Mouse (Mus musculus) hindbrain, embryonic 10.5 days (tissue): ENCODE measurements around the gene Twsg1. TPM values are rescaled to one million over a fixed set of nuclear protein-coding genes. Genes with fewer than 3 reads are reported as not detected.

ENCODE experiments used
- DNase-seq: peaks from one replicate; pipeline ENCODE4 v3.0.0-alpha.2; 2017; ENCODE audit warnings: low spot score
- H3K27ac ChIP-seq: fragments of 300-500 bp; sonication (generic); 2 replicates; pipeline ENCODE4 v1.5.1; 2016; ENCODE audit warnings: mild to moderate bottlenecking, moderate library complexity
- H3K27me3 ChIP-seq: fragments of 300-500 bp; sonication (generic); 2 replicates; pipeline ENCODE4 v1.6.1; 2016; ENCODE audit warnings: mild to moderate bottlenecking; ENCODE audit not compliant: poor library complexity, insufficient read depth, severe bottlenecking
- H3K36me3 ChIP-seq: fragments of 300-500 bp; sonication (generic); 2 replicates; pipeline ENCODE4 v1.6.1; 2016; ENCODE audit warnings: mild to moderate bottlenecking, moderate library complexity
- H3K4me1 ChIP-seq: fragments of 300-500 bp; sonication (generic); replicated peaks from 2 replicates; pipeline ENCODE4 v1.6.1; 2016; ENCODE audit warnings: mild to moderate bottlenecking
- H3K4me3 ChIP-seq: fragments of 300-500 bp; sonication (generic); 2 replicates; pipeline ENCODE4 v1.5.1; 2016; ENCODE audit warnings: mild to moderate bottlenecking, moderate library complexity
- H3K9me3 ChIP-seq: fragments of 300-500 bp; sonication (generic); 2 replicates; pipeline ENCODE4 v1.6.1; 2016; ENCODE audit warnings: mild to moderate bottlenecking, moderate library complexity
- WGBS: fragments of 180-500 bp; shearing (Covaris S2); methylation state at CpG from one replicate; pipeline ENCODE4 v1.1.7; 2016; 5-methylcytosine and 5-hydroxymethylcytosine counted together
- polyA plus RNA-seq: library from polyadenylated mRNA; unstranded; fragments of >200 nt; fragmentation: Nextera tagmentation; extraction: Ambion mirVana; gene quantifications from 2 replicates; pipeline ENCODE4 v1.2.1, GENCODE M21; 2016

Twsg1 gene
- polyA plus RNA-seq, 1 experiment from 2014 or later = 67.5 TPM

DNA sequence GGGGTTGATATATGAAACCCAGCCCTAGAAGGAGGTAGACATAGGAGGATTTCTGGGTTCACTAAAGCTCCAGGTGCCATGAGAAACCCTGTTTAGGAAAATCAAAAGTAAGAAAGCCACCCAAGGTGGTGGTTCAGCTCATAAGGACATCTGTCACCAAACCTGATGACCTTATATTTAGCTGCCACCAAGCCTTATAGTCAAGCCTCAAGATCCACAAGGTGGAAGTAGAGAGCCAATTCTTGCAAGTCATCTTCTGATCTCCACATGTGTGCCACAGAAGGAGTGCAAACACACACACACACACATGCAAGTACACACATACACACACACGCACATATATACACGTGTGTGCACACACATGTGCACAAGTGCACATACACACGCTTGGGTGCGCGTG lies 1.1 kb upstream of the Twsg1 start:
- H3K9me3 ChIP-seq = no peaks in the 10 kb centered on the region
- peaks cover 19% of the 10 kb centered on the region for H3K4me1 ChIP-seq
- H3K27ac ChIP-seq = no peak overlapping the region
- 80% methylated on average over 5 of the region's 5 CpGs for WGBS
- H3K27me3 ChIP-seq = no peaks in the 10 kb centered on the region
- no peak for DNase-seq
- H3K4me3 ChIP-seq = no peak overlapping the region
- H3K36me3 ChIP-seq = peaks cover 16% of the 10 kb centered on the region

DNA sequence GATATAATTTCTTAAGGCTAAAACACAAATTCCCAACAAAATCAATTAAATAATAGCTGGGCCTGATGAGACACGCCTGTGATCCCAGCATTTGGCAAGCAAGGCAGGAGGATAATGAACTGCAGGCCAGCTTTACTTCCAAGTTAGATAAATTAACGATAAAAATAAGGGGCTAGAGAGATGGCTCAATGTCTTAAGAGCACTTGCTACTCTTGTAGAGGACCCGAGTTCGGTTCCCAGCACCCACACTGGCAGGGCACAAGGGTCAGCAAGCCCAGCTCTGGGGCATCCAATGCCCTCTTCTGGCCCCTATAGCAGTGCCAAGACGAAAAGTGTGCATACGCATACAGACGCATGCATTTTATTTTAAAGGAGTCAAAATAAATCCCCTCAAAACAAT lies 843 bp downstream of the Twsg1 start:
- H3K4me3 ChIP-seq = peak overlapping the region; percentile 92
- H3K27me3 ChIP-seq = no peaks in the 10 kb centered on the region
- no peak for DNase-seq
- peak overlapping the region; percentile 96 for H3K27ac ChIP-seq
- 40% methylated on average over 7 of the region's 7 CpGs for WGBS
- peaks cover 35% of the 10 kb centered on the region for H3K36me3 ChIP-seq
- peaks cover 16% of the 10 kb centered on the region for H3K4me1 ChIP-seq
- no peaks in the 10 kb centered on the region for H3K9me3 ChIP-seq

DNA sequence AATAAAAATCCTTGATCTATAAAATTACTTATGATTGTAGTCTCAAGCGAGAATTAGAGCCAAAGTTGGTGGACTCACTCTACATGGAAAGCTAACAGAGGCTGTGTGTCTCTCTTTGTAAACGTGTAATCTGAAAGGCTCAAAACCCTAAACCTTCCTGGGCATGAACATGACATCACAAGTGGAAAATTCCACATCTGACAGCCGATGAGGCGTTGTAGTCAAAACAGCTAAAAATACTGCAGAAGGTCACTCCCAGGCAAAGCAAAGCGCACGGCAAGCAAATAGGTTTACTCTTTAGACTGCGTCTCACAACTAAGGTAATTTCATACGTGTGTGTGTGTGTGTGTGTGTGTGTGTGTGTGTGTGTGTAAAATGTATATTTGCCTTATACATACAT lies 3.7 kb downstream of the Twsg1 start:
- H3K9me3 ChIP-seq = no peaks in the 10 kb centered on the region
- H3K4me1 ChIP-seq = peaks cover 10% of the 10 kb centered on the region
- H3K27me3 ChIP-seq = no peaks in the 10 kb centered on the region
- no peak overlapping the region for H3K4me3 ChIP-seq
- peaks cover 53% of the 10 kb centered on the region for H3K36me3 ChIP-seq
- WGBS = 93% methylated on average over 8 of the region's 8 CpGs
- DNase-seq = no peak
- no peak overlapping the region for H3K27ac ChIP-seq

DNA sequence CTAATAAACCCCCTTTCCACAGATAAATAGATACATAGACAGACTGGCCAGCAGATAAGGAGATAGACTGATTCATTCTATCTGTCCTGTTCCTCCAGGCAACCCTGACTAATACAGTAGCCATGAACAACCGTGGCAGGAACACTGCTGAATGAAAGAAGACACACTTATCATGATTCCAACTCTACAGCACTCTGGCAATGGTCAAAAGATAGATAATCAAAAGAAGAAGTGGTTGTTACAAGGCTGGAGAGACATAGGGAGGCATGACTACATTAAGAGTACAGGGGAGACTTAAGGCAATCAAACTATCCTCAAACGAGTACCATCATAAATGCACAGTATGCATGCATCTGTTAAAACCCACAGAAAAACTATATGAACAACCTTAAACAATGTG lies 5.6 kb downstream of the Twsg1 start:
- Histone ChIP-seq H3K9me3 (no peaks in the 10 kb centered on the region), H3K4me3 (no peak overlapping the region), H3K36me3 (peaks cover 53% of the 10 kb centered on the region), H3K4me1 (peaks cover 6% of the 10 kb centered on the region), H3K27ac (no peak overlapping the region), H3K27me3 (no peaks in the 10 kb centered on the region)
- DNase-seq = no peak
- 96% methylated on average over 2 of the region's 2 CpGs for WGBS

DNA sequence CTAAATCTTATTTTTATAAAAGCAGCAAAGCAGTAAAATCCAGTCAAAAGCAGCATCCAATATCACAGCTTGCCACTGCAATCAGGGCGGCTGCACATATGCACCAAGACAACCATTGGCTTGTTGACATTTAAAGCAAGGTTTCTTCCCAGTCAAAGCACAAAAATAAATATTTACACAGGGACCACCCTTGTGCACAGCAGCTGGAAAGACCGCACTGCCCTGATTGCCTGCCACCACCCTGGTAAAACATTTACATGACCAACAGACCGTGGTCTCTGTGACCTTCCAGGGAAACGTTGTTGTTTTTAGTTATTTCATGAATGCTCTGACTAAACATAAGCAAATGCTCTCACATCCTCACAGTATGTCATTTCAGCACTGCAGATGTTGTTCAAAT lies 8.6 kb downstream of the Twsg1 start:
- Histone ChIP-seq H3K27ac (no peak overlapping the region), H3K27me3 (no peaks in the 10 kb centered on the region), H3K4me1 (0 out of 2 replicates have a peak, but pooled peaks cover 3% of the 10 kb centered on the region), H3K9me3 (no peaks in the 10 kb centered on the region), H3K36me3 (peaks cover 48% of the 10 kb centered on the region), H3K4me3 (no peak overlapping the region)
- 69% methylated on average over 4 of the region's 4 CpGs for WGBS
- DNase-seq = no peak

DNA sequence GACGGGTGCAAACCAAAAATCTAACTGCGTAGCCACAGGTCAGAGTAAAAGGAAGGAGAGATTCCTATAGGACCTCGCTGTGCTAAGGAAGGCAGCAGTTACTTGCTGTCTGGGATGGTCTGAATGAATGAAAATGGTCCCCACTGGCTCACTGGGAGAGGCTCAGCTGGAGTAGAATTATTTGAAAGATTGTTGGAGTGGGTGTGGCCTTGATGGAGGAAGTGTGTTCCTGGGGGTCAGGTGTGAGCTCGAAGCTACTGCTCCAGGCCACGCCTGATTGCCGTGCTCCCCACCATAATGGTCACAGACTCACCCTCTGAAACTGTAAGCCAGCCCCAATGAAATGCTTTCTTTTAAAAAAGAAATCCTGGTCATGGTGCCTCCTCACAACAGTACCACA lies 9.8 kb downstream of the Twsg1 start:
- no peak overlapping the region for H3K27ac ChIP-seq
- H3K27me3 ChIP-seq = no peaks in the 10 kb centered on the region
- DNase-seq = no peak
- H3K36me3 ChIP-seq = peaks cover 47% of the 10 kb centered on the region
- no peak overlapping the region for H3K4me3 ChIP-seq
- H3K4me1 ChIP-seq = 0 out of 2 replicates have a peak, but pooled peaks cover 3% of the 10 kb centered on the region
- 89% methylated on average over 6 of the region's 6 CpGs for WGBS
- H3K9me3 ChIP-seq = no peaks in the 10 kb centered on the region

DNA sequence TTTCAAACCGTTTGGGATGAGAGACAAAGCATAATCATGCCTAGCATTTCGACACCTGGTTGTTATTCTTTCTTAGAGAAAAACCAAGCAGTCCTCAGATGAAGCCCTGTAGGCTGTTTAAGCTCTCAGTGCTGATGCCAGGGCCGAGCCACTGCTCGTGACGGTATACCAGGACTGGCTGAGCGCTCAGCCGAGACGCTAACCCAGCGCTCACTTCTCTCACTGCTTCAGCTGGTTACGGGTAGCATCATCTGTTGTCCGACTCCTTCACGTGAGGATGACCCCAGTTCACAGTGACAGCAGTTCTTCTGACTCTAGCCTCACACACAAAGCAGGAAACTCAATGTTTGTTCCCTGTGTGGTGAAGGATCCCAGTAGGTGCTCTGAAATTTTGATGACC lies 10.8 kb downstream of the Twsg1 start:
- no peak for DNase-seq
- 0 out of 2 replicates have a peak, but pooled peaks cover 3% of the 10 kb centered on the region for H3K4me1 ChIP-seq
- no peaks in the 10 kb centered on the region for H3K27me3 ChIP-seq
- no peaks in the 10 kb centered on the region for H3K9me3 ChIP-seq
- H3K4me3 ChIP-seq = no peak overlapping the region
- H3K27ac ChIP-seq = no peak overlapping the region
- H3K36me3 ChIP-seq = peaks cover 47% of the 10 kb centered on the region
- WGBS = 74% methylated on average over 12 of the region's 12 CpGs

DNA sequence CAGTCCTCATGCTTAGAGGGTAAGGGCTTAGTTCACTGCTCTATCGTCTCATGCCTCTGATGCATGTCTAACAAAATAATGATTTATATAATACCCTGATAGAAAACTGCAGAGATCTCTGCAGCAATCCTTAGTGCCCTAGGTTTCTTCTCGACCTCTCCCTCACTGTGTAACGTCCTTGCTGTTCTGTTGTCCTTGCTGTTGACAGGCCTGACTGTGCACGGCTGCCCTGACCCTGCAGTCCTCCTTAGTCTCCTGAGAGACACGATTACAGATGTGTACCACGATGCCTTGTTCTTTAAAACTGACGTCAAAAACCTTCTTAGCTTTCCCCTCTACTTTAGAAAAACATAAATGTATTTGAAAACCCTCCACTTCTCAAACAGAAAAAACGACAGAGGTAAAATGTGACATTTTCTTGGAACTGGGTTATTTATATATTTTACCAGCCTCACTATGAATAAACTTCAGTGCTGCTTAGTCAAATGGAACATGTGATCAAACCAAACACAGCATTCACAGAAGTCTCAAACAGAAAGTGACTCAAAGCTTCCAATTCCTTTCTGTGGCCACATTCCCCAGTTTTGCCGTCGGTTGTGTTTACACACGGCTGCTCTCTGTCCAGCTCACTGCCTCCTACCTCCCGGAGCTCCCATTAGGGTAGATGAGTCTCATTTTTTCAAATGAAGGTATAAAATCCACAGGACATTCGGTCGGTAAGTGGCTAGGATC lies 11.4 kb downstream of the Twsg1 start:
- Histone ChIP-seq H3K4me1 (0 out of 2 replicates have a peak, but pooled peaks cover 3% of the 10 kb centered on the region), H3K27me3 (no peaks in the 10 kb centered on the region), H3K36me3 (peaks cover 47% of the 10 kb centered on the region), H3K4me3 (no peak overlapping the region), H3K27ac (no peak overlapping the region), H3K9me3 (no peaks in the 10 kb centered on the region)
- WGBS = 72% methylated on average over 14 of the region's 14 CpGs
- DNase-seq = no peak

DNA sequence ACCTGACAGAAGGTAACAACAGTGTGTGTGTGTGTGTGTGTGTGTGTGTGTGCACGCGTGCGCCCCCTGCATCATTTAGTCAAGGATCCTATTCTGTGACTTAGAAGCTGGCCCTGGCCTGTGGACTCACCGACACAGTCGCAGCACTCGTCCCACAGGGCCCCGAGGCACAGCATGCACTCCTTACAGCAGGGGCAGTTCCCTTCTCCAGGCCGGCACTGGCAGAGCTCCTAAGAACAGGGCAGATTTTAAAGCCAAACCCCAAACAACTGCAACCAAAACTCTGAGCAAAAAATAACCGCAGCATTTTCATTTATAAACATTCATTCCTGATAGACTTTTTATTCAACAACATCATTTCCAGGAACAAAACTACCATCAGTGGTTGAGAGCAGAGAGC lies 13.4 kb downstream of the Twsg1 start:
- no peak for DNase-seq
- Histone ChIP-seq H3K9me3 (peaks cover 4% of the 10 kb centered on the region; the same call in 1 of the 2 replicates), H3K27me3 (no peaks in the 10 kb centered on the region), H3K36me3 (peaks cover 50% of the 10 kb centered on the region), H3K4me3 (no peak overlapping the region), H3K27ac (no peak overlapping the region), H3K4me1 (0 out of 2 replicates have a peak, but pooled peaks cover 3% of the 10 kb centered on the region)
- WGBS = 90% methylated on average over 9 of the region's 9 CpGs

DNA sequence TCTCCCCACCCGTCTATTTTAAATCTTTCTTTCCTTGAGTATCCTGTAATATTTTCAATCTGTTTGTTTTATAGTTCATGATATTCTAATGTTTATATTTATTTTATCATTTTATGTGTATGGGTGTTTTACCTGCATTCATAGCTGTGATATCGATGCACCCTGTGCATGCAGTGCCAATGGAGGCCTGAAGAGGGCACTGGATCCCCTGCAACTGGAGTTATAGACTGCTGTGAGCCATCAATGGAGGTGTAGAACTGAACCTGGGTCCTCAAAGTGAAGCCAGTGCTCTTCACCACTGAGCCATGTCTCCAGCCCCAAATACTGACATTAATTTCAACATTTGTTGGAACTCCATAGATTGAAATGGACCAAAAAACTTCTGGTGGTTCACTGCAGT lies 17.3 kb downstream of the Twsg1 start:
- H3K36me3 ChIP-seq = peaks cover 59% of the 10 kb centered on the region
- 96% methylated on average over 2 of the region's 2 CpGs for WGBS
- H3K27ac ChIP-seq = no peak overlapping the region
- H3K9me3 ChIP-seq = peaks cover 4% of the 10 kb centered on the region; the same call in 1 of the 2 replicates
- no peak for DNase-seq
- no peaks in the 10 kb centered on the region for H3K27me3 ChIP-seq
- H3K4me3 ChIP-seq = no peak overlapping the region
- H3K4me1 ChIP-seq = peaks cover 12% of the 10 kb centered on the region

DNA sequence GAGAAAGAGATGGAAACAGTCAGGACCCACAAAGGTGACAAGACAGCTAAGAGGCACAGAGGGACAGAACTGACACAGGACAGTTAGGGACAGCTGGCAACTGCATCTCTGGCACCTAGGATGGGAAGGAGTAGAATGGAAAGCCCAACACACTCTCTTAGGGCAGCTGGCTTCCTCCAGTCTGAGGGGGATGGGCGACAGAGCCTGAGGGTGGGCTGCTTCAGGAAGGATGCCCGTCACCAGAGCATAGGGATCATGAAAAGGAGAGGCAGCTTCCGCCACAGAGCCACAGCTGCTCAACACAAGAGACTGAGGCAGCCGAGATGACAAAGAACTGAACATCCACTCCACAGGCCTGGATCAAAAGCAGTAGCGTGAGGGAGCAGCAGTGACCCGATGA lies 19.5 kb downstream of the Twsg1 start:
- peak overlapping the region; percentile 72 for H3K27ac ChIP-seq
- WGBS = 54% methylated on average over 6 of the region's 6 CpGs
- peaks cover 64% of the 10 kb centered on the region for H3K36me3 ChIP-seq
- peaks cover 4% of the 10 kb centered on the region; the same call in 1 of the 2 replicates for H3K9me3 ChIP-seq
- peak; percentile 30 for DNase-seq
- H3K4me3 ChIP-seq = no peak overlapping the region
- peaks cover 12% of the 10 kb centered on the region for H3K4me1 ChIP-seq
- H3K27me3 ChIP-seq = no peaks in the 10 kb centered on the region

DNA sequence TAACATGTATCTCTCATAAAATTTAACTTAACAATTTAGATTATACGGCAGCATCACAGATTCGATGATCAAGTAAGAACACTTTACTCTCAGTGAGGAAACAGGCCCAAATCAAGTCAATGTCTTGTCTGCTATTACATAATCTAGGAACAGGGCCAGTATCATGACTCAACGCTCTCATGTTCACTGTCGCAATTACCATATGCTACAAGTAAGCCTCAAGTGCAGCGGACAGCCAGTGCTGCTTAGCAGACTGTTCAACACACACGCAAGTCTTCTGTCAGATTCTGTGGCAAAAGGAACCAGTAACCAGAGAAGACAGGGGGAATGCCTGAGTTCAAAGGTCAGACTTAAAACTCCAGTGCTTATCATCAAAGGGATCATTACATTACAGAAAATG lies 20.1 kb downstream of the Twsg1 start:
- H3K9me3 ChIP-seq = peaks cover 4% of the 10 kb centered on the region; the same call in 1 of the 2 replicates
- H3K4me3 ChIP-seq = no peak overlapping the region
- DNase-seq = no peak
- H3K4me1 ChIP-seq = peaks cover 12% of the 10 kb centered on the region
- WGBS = 88% methylated on average over 6 of the region's 6 CpGs
- peaks cover 65% of the 10 kb centered on the region for H3K36me3 ChIP-seq
- H3K27ac ChIP-seq = peak overlapping the region; percentile 72
- no peaks in the 10 kb centered on the region for H3K27me3 ChIP-seq

DNA sequence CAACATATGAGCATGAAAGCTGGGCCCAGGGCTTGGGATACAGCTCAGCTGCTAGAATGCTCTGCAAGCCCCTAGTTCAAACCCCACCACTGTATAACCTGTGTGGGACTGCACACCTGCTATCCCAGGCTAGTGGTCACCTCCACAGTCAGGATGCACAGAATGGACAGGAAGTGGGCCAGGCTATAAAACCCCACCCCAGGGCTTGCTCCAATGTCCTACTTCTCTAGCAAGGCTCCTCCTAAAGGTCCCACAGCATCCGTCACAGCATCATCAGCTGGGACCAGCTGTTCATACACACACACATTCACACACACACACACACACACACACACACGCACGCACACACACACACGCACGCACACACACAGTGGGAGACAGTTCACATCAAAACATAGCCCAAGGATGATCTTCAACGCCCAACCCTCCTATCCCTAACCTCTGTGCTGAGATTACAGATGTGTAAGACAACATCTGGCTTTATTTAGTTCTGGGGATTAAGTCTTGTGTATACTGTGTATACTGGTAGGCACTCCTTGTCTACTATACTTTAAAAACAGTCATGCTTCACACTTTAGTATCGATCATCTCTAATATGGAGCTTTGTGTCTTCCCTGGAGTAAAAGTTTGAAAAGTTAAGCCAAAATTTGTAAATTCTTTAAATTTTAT lies 20.7 kb downstream of the Twsg1 start:
- H3K27ac ChIP-seq = no peak overlapping the region
- peaks cover 12% of the 10 kb centered on the region for H3K4me1 ChIP-seq
- 92% methylated on average over 7 of the region's 7 CpGs for WGBS
- H3K36me3 ChIP-seq = peaks cover 65% of the 10 kb centered on the region
- no peaks in the 10 kb centered on the region for H3K27me3 ChIP-seq
- no peak for DNase-seq
- peaks cover 4% of the 10 kb centered on the region; the same call in 1 of the 2 replicates for H3K9me3 ChIP-seq
- H3K4me3 ChIP-seq = no peak overlapping the region
